Mouse (Mus musculus) CH12.LX (cell line): Measurements from ENCODE around the gene Htr1f. TPM values are rescaled to one million over a fixed set of nuclear protein-coding genes. Genes with fewer than 3 reads are reported as not detected.

ENCODE experiments used
- DNase-seq: peaks from one replicate; pipeline ENCODE4 v3.0.0-alpha.2; 2013; ENCODE audit errors: extremely low read depth
- H3K27ac ChIP-seq: 2 replicates; pipeline ENCODE4 v1.5.1; 2012; ENCODE audit warnings: low read depth, mild to moderate bottlenecking, control low read depth, moderate library complexity; ENCODE audit not compliant: insufficient read depth
- H3K27me3 ChIP-seq: replicated peaks from 2 replicates; pipeline ENCODE3; 2012; ENCODE audit warnings: inconsistent platforms
- H3K36me3 ChIP-seq, 2 experiments: replicated peaks in 1 of 2; 2 replicates each; pipeline versions ENCODE3 to v1.6.1; 2012; ENCODE audit warnings: inconsistent platforms in 1 of 2, low read length in 1 of 2, mild to moderate bottlenecking in 1 of 2, mixed read lengths in 1 of 2, moderate library complexity in 1 of 2; ENCODE audit not compliant: control insufficient read depth in 1 of 2, insufficient read depth in 1 of 2
- H3K4me1 ChIP-seq, 2 experiments: 2 replicates each; pipeline ENCODE4 v1.6.1; 2012; ENCODE audit warnings: inconsistent platforms in 1 of 2, moderate library complexity in 1 of 2; ENCODE audit not compliant: insufficient read depth in 2 of 2, control insufficient read depth in 1 of 2
- H3K4me2 ChIP-seq: 2 replicates; pipeline ENCODE4 v1.6.1; 2012; ENCODE audit warnings: low read depth, mild to moderate bottlenecking, control low read depth; ENCODE audit not compliant: poor library complexity, insufficient read depth, severe bottlenecking
- H3K4me3 ChIP-seq, 3 experiments: fragments of 150-350 bp in 1 of 3; sonication (generic) in 1 of 3; replicated peaks in 1 of 3; 2 replicates each; pipeline versions ENCODE3 to v1.5.1; 2011 to 2012; ENCODE audit warnings: low read depth in 2 of 3, low read length in 2 of 3, mild to moderate bottlenecking in 2 of 3, moderate library complexity in 2 of 3, control low read depth in 1 of 3, improper control_type of control experiment in 1 of 3, inconsistent platforms in 1 of 3, mixed read lengths in 1 of 3; ENCODE audit not compliant: poor library complexity in 1 of 3
- H3K79me2 ChIP-seq: replicated peaks from 2 replicates; pipeline ENCODE4 v1.6.1; 2012; ENCODE audit warnings: mild to moderate bottlenecking, moderate library complexity; ENCODE audit not compliant: control insufficient read depth, poor library complexity, insufficient read depth, severe bottlenecking; ENCODE audit errors: extremely low read depth
- H3K9ac ChIP-seq: 2 replicates; pipeline ENCODE4 v1.6.1; 2012; ENCODE audit warnings: low read depth, mild to moderate bottlenecking, control low read depth, moderate library complexity; ENCODE audit not compliant: insufficient read depth
- H3K9me3 ChIP-seq: replicated peaks from 2 replicates; pipeline ENCODE3; 2012; ENCODE audit warnings: low read length, inconsistent platforms, mixed read lengths
- BHLHE40 ChIP-seq: IDR thresholded peaks from 2 replicates; pipeline ENCODE4 v1.6.1; 2011; ENCODE audit warnings: mild to moderate bottlenecking, low read depth, low read length, improper control_type of control experiment
- CHD1 ChIP-seq: IDR thresholded peaks from 2 replicates; pipeline ENCODE4 v1.6.1; 2012; ENCODE audit warnings: low read depth, low read length, improper control_type of control experiment, inconsistent platforms
- CHD2 ChIP-seq: IDR thresholded peaks from 2 replicates; pipeline ENCODE4 v1.6.1; 2011; ENCODE audit warnings: low read length, improper control_type of control experiment
- CTCF ChIP-seq, 2 experiments: IDR thresholded peaks in 1 of 2; conservative IDR thresholded peaks in 1 of 2; 2 replicates each; pipeline ENCODE4 v1.5.1; 2011 to 2012; ENCODE audit warnings: low read depth in 2 of 2, low read length in 2 of 2, improper control_type of control experiment in 1 of 2, inconsistent platforms in 1 of 2, mild to moderate bottlenecking in 1 of 2, moderate library complexity in 1 of 2
- ELF1 ChIP-seq: IDR thresholded peaks from 2 replicates; pipeline ENCODE4 v1.6.1; 2014; ENCODE audit warnings: low read depth, mild to moderate bottlenecking, inconsistent platforms, low read length, improper control_type of control experiment
- ETS1 ChIP-seq: conservative IDR thresholded peaks from 2 replicates; pipeline ENCODE4 v1.6.1; 2012; ENCODE audit warnings: low read depth, mild to moderate bottlenecking, inconsistent platforms, low read length, improper control_type of control experiment, moderate library complexity
- HCFC1 ChIP-seq: IDR thresholded peaks from 2 replicates; pipeline ENCODE4 v1.6.1; 2012; ENCODE audit warnings: low read depth, mild to moderate bottlenecking, inconsistent platforms, low read length, improper control_type of control experiment
- IRF4 ChIP-seq: IDR thresholded peaks from 2 replicates; pipeline ENCODE4 v1.6.1; 2014; ENCODE audit warnings: low read depth, mild to moderate bottlenecking, inconsistent platforms, low read length, improper control_type of control experiment
- JUN ChIP-seq: IDR thresholded peaks from 2 replicates; pipeline ENCODE4 v1.6.1; 2011; ENCODE audit warnings: low read depth, mild to moderate bottlenecking, low read length, improper control_type of control experiment, moderate library complexity; ENCODE audit not compliant: insufficient read depth
- MAZ ChIP-seq: IDR thresholded peaks from 2 replicates; pipeline ENCODE4 v1.6.1; 2012; ENCODE audit warnings: low read depth, mild to moderate bottlenecking, inconsistent platforms, low read length, improper control_type of control experiment, moderate library complexity
- MEF2A ChIP-seq: IDR thresholded peaks from 2 replicates; pipeline ENCODE4 v1.6.1; 2014; ENCODE audit warnings: low read depth, mild to moderate bottlenecking, inconsistent platforms, low read length, improper control_type of control experiment, borderline replicate concordance
- MYC ChIP-seq: IDR thresholded peaks from 2 replicates; pipeline ENCODE4 v1.6.1; 2011; ENCODE audit warnings: low read depth, mild to moderate bottlenecking, improper control_type of control experiment, low read length
- NRF1 ChIP-seq: IDR thresholded peaks from 2 replicates; pipeline ENCODE4 v1.6.1; 2014; ENCODE audit warnings: low read depth, mild to moderate bottlenecking, inconsistent platforms, low read length, improper control_type of control experiment, moderate library complexity
- PAX5 ChIP-seq: IDR thresholded peaks from 2 replicates; pipeline ENCODE4 v1.6.1; 2012; ENCODE audit warnings: low read length, inconsistent platforms, mixed read lengths
- POLR2AphosphoS2 ChIP-seq: IDR thresholded peaks from 2 replicates; pipeline ENCODE4 v1.6.1; 2011; ENCODE audit warnings: low read depth, low read length, improper control_type of control experiment
- RAD21 ChIP-seq: IDR thresholded peaks from 2 replicates; pipeline ENCODE4 v1.6.1; 2011; ENCODE audit warnings: low read depth, mild to moderate bottlenecking, low read length, improper control_type of control experiment, moderate library complexity
- RCOR1 ChIP-seq: conservative IDR thresholded peaks from 2 replicates; pipeline ENCODE4 v1.6.1; 2012; ENCODE audit warnings: low read depth, mild to moderate bottlenecking, inconsistent platforms, low read length, improper control_type of control experiment
- SIN3A ChIP-seq: IDR thresholded peaks from 2 replicates; pipeline ENCODE4 v1.6.1; 2012; ENCODE audit warnings: low read length, improper control_type of control experiment, inconsistent platforms
- TCF12 ChIP-seq: IDR thresholded peaks from 2 replicates; pipeline ENCODE4 v1.6.1; 2014; ENCODE audit warnings: low read depth, mild to moderate bottlenecking, inconsistent platforms, low read length, improper control_type of control experiment
- ZKSCAN1 ChIP-seq: IDR thresholded peaks from 2 replicates; pipeline ENCODE4 v1.6.1; 2012; ENCODE audit warnings: low read depth, inconsistent platforms, low read length, improper control_type of control experiment, borderline replicate concordance
- dilution Hi-C: fragments of 300-500 bp; cut with MboI; formaldehyde crosslinking; loops from 2 replicates; pipeline ENCODE4 v1.14.3; 2020; ENCODE audit warnings: low sequenced_read_pairs; ENCODE audit not compliant: extremely low pct_unique_long_range_greater_than_20kb, extremely low pct_ligation_motif_present
- in situ Hi-C: fragments of 300-500 bp; cut with MboI; formaldehyde crosslinking; loops from 3 replicates; pipeline ENCODE4 v1.14.3; 2019; ENCODE audit warnings: low sequenced_read_pairs, low pct_ligation_motif_present, low pct_unique_long_range_greater_than_20kb, mixed read lengths
- polyA plus RNA-seq: library from polyadenylated mRNA; unstranded; fragments of >175 nt; gene quantifications from 2 replicates; pipeline ENCODE4 v1.2.1, GENCODE M21; 2012; ENCODE audit warnings: low read depth; ENCODE audit not compliant: insufficient read length
- total RNA-seq, 2 experiments: library from RNA; depleted of rRNA; stranded (reverse); fragments of 300-350 nt in 1 of 2; fragments of >200 nt in 1 of 2; gene quantifications; 2 replicates each; pipeline ENCODE4 v1.2.3; 2012 to 2014

Htr1f gene
- total and polyA plus RNA-seq, 3 experiments, result not detected

GRCm38 (mm10) chr16:65015241-65015640 lies 90.4 kb downstream of the Htr1f start:
- Histone ChIP-seq H3K4me2 (no peak overlapping the region), H3K4me3 (no peak overlapping the region), H3K4me1 (no peaks in the 10 kb centered on the region), H3K36me3 (no peaks in the 10 kb centered on the region), H3K9ac (no peak overlapping the region), H3K9me3 (no peaks in the 10 kb centered on the region), H3K27me3 (no peaks in the 10 kb centered on the region), H3K79me2 (no peaks in the 10 kb centered on the region), H3K27ac (no peak overlapping the region)
- DNase-seq, result no peak
- dilution Hi-C loops (no loop called here), in situ Hi-C loops (no loop called here)
- TF ChIP-seq BHLHE40 (no peak), SIN3A (no peak), RCOR1 (no peak), ETS1 (no peak), CTCF (conservative IDR thresholded peaks at IDR 0.05 in 1 of 2, IDR thresholded peaks at IDR 0.05 in 1 of 2; ENCODE audit: low read depth in 2 of 2, low read length in 2 of 2) (no peak), MEF2A (no peak), MAZ (no peak), JUN (no peak), RAD21 (no peak), TCF12 (no peak), POLR2AphosphoS2 (no peak), PAX5 (no peak), NRF1 (no peak), CHD1 (no peak), IRF4 (no peak), CHD2 (no peak), ZKSCAN1 (no peak)

GRCm38 (mm10) chr16:65001993-65002821 lies 103.4 kb downstream of the Htr1f start:
- TF ChIP-seq HCFC1 (no peak), ELF1 (no peak), MYC (no peak)
- no peaks in the 10 kb centered on the region for H3K4me1 ChIP-seq
- peaks cover 4% of the 10 kb centered on the region for H3K9me3 ChIP-seq
- H3K27ac ChIP-seq, result no peak overlapping the region
- no peak overlapping the region for H3K4me2 ChIP-seq
- H3K9ac ChIP-seq, result no peak overlapping the region
- H3K79me2 ChIP-seq, result no peaks in the 10 kb centered on the region
- H3K27me3 ChIP-seq, result no peaks in the 10 kb centered on the region
- dilution Hi-C loops, result no loop called here
- H3K4me3 ChIP-seq, result no peak overlapping the region
- no peaks in the 10 kb centered on the region for H3K36me3 ChIP-seq
- in situ Hi-C loops, result no loop called here
- DNase-seq, result no peak
